Mouse (Mus musculus) thymus, adult 2 months (tissue): Measurements from ENCODE around the gene Triml2. TPM values are rescaled to one million over a fixed set of nuclear protein-coding genes. Genes with fewer than 3 reads are reported as not detected.

ENCODE experiments used
- DNase-seq: peaks from one replicate; pipeline ENCODE4 v3.0.0; 2021
- H3K27ac ChIP-seq: fragments of 200-500 bp; 2 replicates; pipeline ENCODE4 v1.5.1; 2012; ENCODE audit warnings: low read length, control low read depth; ENCODE audit not compliant: control insufficient read depth, insufficient read depth
- H3K27me3 ChIP-seq: fragments of 200-500 bp; 2 replicates; pipeline ENCODE4 v1.6.1; 2012; ENCODE audit warnings: mild to moderate bottlenecking, low read length, moderate library complexity, mixed read lengths; ENCODE audit not compliant: control insufficient read depth, insufficient read depth
- H3K36me3 ChIP-seq: fragments of 200-500 bp; 2 replicates; pipeline ENCODE4 v1.6.1; 2012; ENCODE audit warnings: mild to moderate bottlenecking, low read length, moderate library complexity; ENCODE audit not compliant: control insufficient read depth, insufficient read depth
- H3K4me1 ChIP-seq: fragments of 200-500 bp; replicated peaks from 2 replicates; pipeline ENCODE4 v1.6.1; 2012; ENCODE audit warnings: low read length; ENCODE audit not compliant: control insufficient read depth, insufficient read depth
- H3K4me3 ChIP-seq: fragments of 200-500 bp; 2 replicates; pipeline ENCODE4 v1.5.1; 2012; ENCODE audit warnings: mild to moderate bottlenecking, low read length, control low read depth, moderate library complexity; ENCODE audit not compliant: control insufficient read depth, insufficient read depth
- CTCF ChIP-seq: fragments of 200-500 bp; IDR thresholded peaks from 2 replicates; pipeline ENCODE4 v1.5.1; 2012; ENCODE audit warnings: mild to moderate bottlenecking, control low read depth, low read length, moderate library complexity, borderline replicate concordance; ENCODE audit not compliant: control insufficient read depth, poor library complexity, insufficient read depth; ENCODE audit errors: extremely low read depth
- POLR2A ChIP-seq: fragments of 200-500 bp; IDR thresholded peaks from 2 replicates; pipeline ENCODE4 v1.6.1; 2012; ENCODE audit warnings: mild to moderate bottlenecking, low read length, control low read depth, moderate library complexity; ENCODE audit not compliant: control insufficient read depth, poor library complexity, insufficient read depth; ENCODE audit errors: extremely low read depth
- WGBS: fragments of 180-500 bp; shearing (Covaris S2); methylation state at CpG from one replicate; pipeline ENCODE4 v1.1.7; 2018; 5-methylcytosine and 5-hydroxymethylcytosine counted together
- polyA plus RNA-seq: library from polyadenylated mRNA; depleted of rRNA; stranded (reverse); fragments of >200 nt; gene quantifications from 2 replicates; pipeline ENCODE4 v1.2.3, GENCODE M21; 2012; rRNA removed

Gene Triml2
- polyA plus RNA-seq, 1 experiment = not detected

GRCm38 (mm10) chr8:43176766-43177486 is 3.4 kb upstream of the Triml2 start:
- no peaks in the 10 kb centered on the region for H3K36me3 ChIP-seq
- H3K4me3 ChIP-seq = no peak overlapping the region
- no peak for TF ChIP-seq POLR2A
- no peak overlapping the region for H3K27ac ChIP-seq
- H3K27me3 ChIP-seq = no peaks in the 10 kb centered on the region
- no peak for DNase-seq
- WGBS = 91% methylated on average over 6 of the region's 6 CpGs
- no peaks in the 10 kb centered on the region for H3K4me1 ChIP-seq

- Histone ChIP-seq H3K4me1 (no peaks in the 10 kb centered on the region), H3K27me3 (no peaks in the 10 kb centered on the region), H3K4me3 (no peak overlapping the region), H3K27ac (no peak overlapping the region), H3K36me3 (no peaks in the 10 kb centered on the region)
- WGBS = 43% methylated on average over 3 of the region's 3 CpGs
- no peak for TF ChIP-seq CTCF
- TF ChIP-seq POLR2A = no peak
- no peak for DNase-seq
Observed at GRCm38 (mm10) chr8:43178263-43178662, 2.1 kb upstream of the Triml2 start.

GRCm38 (mm10) chr8:43179189-43179588 is 1.2 kb upstream of the Triml2 start:
- no peaks in the 10 kb centered on the region for H3K27me3 ChIP-seq
- no peak overlapping the region for H3K4me3 ChIP-seq
- TF ChIP-seq CTCF (no peak), POLR2A (no peak)
- H3K27ac ChIP-seq = no peak overlapping the region
- WGBS = 50% methylated on average over 4 of the region's 4 CpGs
- no peak for DNase-seq
- H3K36me3 ChIP-seq = no peaks in the 10 kb centered on the region
- H3K4me1 ChIP-seq = no peaks in the 10 kb centered on the region

GRCm38 (mm10) chr8:43182281-43182680 is 1.9 kb downstream of the Triml2 start:
- 86% methylated on average over 2 of the region's 2 CpGs for WGBS

GRCm38 (mm10) chr8:43215554-43215953 is 35.2 kb downstream of the Triml2 start:
- Histone ChIP-seq H3K4me1 (no peaks in the 10 kb centered on the region), H3K27me3 (no peaks in the 10 kb centered on the region), H3K27ac (no peak overlapping the region), H3K4me3 (no peak overlapping the region), H3K36me3 (no peaks in the 10 kb centered on the region)
- DNase-seq = no peak
- TF ChIP-seq CTCF (no peak), POLR2A (no peak)

More at GRCm38 (mm10) chr8:43182281-43182680, 1.9 kb downstream of the Triml2 start:
- no peaks in the 10 kb centered on the region for H3K36me3 ChIP-seq
- H3K27ac ChIP-seq = no peak overlapping the region
- TF ChIP-seq CTCF (no peak), POLR2A (no peak)
- no peak for DNase-seq
- no peak overlapping the region for H3K4me3 ChIP-seq
- no peaks in the 10 kb centered on the region for H3K4me1 ChIP-seq
- no peaks in the 10 kb centered on the region for H3K27me3 ChIP-seq

GRCm38 (mm10) chr8:43243326-43243725 is 63.0 kb downstream of the Triml2 start:
- no peaks in the 10 kb centered on the region for H3K4me1 ChIP-seq
- WGBS = 88% methylated on average over 3 of the region's 3 CpGs
- no peak for TF ChIP-seq CTCF
- no peak for TF ChIP-seq POLR2A
- H3K27me3 ChIP-seq = no peaks in the 10 kb centered on the region
- H3K4me3 ChIP-seq = no peak overlapping the region
- DNase-seq = no peak
- H3K36me3 ChIP-seq = no peaks in the 10 kb centered on the region
- no peak overlapping the region for H3K27ac ChIP-seq

Other genes with a start within 250 kb of the Triml2 start
- gene Triml1, start 39.1 kb upstream of the Triml2 start, polyA plus RNA-seq = not detected in 2 replicates
- not detected in 2 replicates for gene Zfp42, start 126.4 kb downstream of the Triml2 start, polyA plus RNA-seq